Mouse (Mus musculus): ENCODE measurements around the gene Ogdh. TPM values are rescaled to one million over a fixed set of nuclear protein-coding genes. Genes with fewer than 3 reads are reported as not detected.
A peak's percentile ranks its signal among the peaks of the same experiment; 100 is the strongest.
"Not testable (repeated sequence)": the region's sequence is repeated elsewhere in the genome, so short reads cannot be mapped to it uniquely, and the experiment has no call there.

The Ogdh gene
- polyA plus RNA-seq, 1 experiment from 2014 or later = 89.2 TPM

DNA sequence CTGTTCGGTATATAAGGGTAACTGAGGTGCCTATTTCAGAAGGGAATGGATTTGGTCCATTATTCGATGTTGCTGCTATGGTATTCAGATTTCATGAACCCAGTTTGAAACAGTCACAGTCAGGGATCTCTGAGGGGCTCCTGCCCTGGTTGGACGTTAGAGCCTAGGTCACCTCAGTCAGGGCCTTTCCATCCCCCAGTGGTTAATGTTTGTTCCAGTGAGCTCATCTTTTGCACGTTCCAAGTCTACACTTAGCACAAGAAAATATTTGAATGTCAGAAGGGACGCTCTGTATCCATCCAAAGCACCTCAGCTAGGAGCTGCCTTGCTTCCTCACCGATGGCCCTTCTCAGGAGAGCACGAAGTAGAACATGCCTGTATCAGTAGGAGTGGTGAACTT, 43.9 kb downstream of the Ogdh start:
- Histone ChIP-seq H3K36me3 (peaks cover 49% of the 10 kb centered on the region), H3K9ac (no peak overlapping the region), H3K9me3 (no peaks in the 10 kb centered on the region), H3K27me3 (no peaks in the 10 kb centered on the region), H3K4me3 (no peak overlapping the region), H3K4me2 (no peak overlapping the region), H3K4me1 (no peaks in the 10 kb centered on the region), H3K27ac (no peak overlapping the region)
- no peak for ATAC-seq (ENCODE audit: insufficient number of reproducible peaks, insufficient read depth, low FRiP score, low TSS enrichment, low read depth)
- 92% methylated on average over 7 of the region's 7 CpGs for WGBS

DNA sequence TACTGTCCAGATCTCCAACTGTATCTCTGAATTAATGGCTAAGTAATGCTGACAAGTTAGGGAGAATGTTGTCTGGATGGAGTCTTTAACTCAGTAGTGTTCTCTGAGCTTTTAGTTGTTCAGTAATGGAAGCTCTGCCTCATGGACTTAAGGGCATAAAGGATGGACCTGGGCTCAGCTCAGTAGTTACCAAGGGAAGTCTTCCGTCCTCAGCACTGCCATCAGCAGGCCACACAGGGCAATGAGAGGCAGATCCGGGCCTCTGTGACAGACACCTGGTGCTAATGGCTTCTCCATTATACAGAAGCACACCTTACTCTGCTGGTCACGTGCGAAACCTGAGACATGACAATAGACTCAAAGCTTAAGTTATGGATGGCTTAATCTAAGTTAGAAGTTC, 45.3 kb downstream of the Ogdh start:
- no peak overlapping the region for H3K4me3 ChIP-seq
- no peaks in the 10 kb centered on the region for H3K9me3 ChIP-seq
- no peak for ATAC-seq (ENCODE audit: insufficient number of reproducible peaks, insufficient read depth, low FRiP score, low TSS enrichment, low read depth)
- H3K27ac ChIP-seq = no peak overlapping the region
- no peak overlapping the region for H3K9ac ChIP-seq
- 82% methylated on average over 4 of the region's 4 CpGs for WGBS
- no peaks in the 10 kb centered on the region for H3K27me3 ChIP-seq
- no peak overlapping the region for H3K4me2 ChIP-seq
- H3K4me1 ChIP-seq = no peaks in the 10 kb centered on the region
- peaks cover 54% of the 10 kb centered on the region for H3K36me3 ChIP-seq

DNA sequence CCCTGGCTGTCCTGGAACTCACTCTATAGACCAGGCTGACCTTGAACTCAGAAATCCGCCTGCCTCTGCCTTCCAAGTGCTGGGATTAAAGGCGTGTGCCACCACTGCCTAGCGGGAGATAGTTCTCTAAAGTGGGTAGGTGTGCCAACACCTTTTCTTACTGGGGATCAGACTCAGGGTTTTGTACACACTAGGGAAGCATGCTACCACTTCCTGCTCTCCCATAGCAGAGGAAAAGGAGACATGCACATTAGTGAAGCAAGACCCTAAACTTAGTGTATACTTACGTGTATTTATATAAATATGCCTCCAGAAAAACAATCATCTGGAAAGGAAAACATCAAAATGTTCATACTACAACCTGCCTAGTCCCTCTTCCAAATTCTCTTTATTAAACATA, 54.5 kb downstream of the Ogdh start:
- H3K27me3 ChIP-seq = no peaks in the 10 kb centered on the region
- no peak overlapping the region for H3K9ac ChIP-seq
- ATAC-seq (ENCODE audit: insufficient number of reproducible peaks, insufficient read depth, low FRiP score, low TSS enrichment, low read depth) = no peak
- H3K4me3 ChIP-seq = no peak overlapping the region
- no peak overlapping the region for H3K27ac ChIP-seq
- H3K4me2 ChIP-seq = no peak overlapping the region
- peaks cover 96% of the 10 kb centered on the region for H3K36me3 ChIP-seq
- H3K9me3 ChIP-seq = no peaks in the 10 kb centered on the region
- 94% methylated on average over 4 of the region's 4 CpGs for WGBS
- 0 out of 2 replicates have a peak, but pooled peaks cover 5% of the 10 kb centered on the region for H3K4me1 ChIP-seq

DNA sequence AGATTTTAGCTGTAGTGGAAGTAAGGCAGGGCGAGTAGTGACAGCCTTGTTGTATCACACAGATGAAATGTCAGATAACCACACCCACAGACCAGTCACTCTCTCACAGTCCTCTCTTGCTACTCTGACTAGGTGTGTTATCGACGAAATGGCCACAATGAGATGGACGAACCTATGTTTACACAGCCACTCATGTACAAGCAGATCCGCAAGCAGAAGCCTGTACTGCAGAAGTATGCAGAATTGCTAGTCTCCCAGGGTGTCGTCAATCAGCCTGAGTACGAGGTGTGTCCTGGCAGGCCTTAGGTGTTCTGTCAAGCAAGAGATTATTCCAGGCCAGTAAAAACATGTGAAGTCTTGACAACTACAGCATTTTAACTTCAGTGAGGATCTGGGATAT, 55.5 kb downstream of the Ogdh start:
- H3K36me3 ChIP-seq = peaks cover 92% of the 10 kb centered on the region

DNA sequence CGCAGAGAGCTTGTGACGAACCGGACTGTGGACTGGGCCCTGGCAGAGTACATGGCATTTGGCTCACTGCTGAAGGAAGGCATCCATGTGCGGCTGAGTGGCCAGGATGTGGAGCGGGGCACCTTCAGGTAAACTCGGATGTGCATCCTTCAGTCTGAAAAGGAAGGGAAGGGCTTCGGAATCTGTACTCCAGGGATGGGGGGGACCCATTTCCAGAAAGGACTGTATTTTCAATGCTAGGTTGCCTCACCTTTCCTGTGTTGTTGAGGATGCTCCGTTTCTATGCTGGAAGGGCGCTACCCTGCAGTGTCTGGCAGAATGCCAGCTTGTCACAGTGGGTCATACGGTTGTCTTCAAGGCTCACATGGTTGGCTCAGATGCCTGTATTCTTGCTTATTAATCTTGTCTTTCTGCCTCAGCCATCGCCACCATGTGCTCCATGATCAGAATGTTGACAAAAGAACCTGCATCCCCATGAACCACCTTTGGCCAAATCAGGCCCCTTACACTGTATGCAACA, 57.3 kb downstream of the Ogdh start:
- WGBS = 89% methylated on average over 11 of the region's 11 CpGs
- Histone ChIP-seq H3K27ac (no peak overlapping the region), H3K9ac (no peak overlapping the region), H3K9me3 (no peaks in the 10 kb centered on the region), H3K36me3 (peaks cover 90% of the 10 kb centered on the region), H3K4me2 (no peak overlapping the region), H3K4me1 (0 out of 2 replicates have a peak, but pooled peaks cover 5% of the 10 kb centered on the region), H3K4me3 (no peak overlapping the region), H3K27me3 (no peaks in the 10 kb centered on the region)
- ATAC-seq (ENCODE audit: insufficient number of reproducible peaks, insufficient read depth, low FRiP score, low TSS enrichment, low read depth) = no peak

More for the DNA sequence above, 55.5 kb downstream of the Ogdh start:
- 72% methylated on average over 7 of the region's 7 CpGs for WGBS
- Histone ChIP-seq H3K9ac (no peak overlapping the region), H3K4me3 (no peak overlapping the region), H3K4me2 (no peak overlapping the region), H3K27ac (no peak overlapping the region), H3K27me3 (no peaks in the 10 kb centered on the region), H3K9me3 (no peaks in the 10 kb centered on the region), H3K4me1 (0 out of 2 replicates have a peak, but pooled peaks cover 5% of the 10 kb centered on the region)
- ATAC-seq (ENCODE audit: insufficient number of reproducible peaks, insufficient read depth, low FRiP score, low TSS enrichment, low read depth) = no peak

DNA sequence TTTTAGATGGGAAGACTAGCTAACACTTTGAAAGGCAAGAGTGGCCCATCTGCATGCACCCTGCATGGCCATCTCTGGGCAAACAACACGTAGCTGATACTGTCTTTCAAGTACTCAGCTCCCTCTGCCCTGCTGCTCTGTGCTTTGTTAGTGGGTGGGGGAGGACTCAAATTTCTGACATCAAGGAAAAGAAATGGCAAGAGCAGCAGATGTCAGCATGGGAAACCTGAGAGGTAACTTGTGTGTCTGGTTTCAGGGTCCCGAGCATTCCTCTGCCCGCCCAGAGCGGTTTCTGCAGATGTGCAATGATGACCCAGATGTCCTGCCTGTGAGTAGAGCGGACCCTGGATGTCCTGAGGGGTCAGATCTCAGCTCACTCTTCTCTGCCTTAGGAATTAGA, 58.2 kb downstream of the Ogdh start:
- WGBS = 64% methylated on average over 5 of the region's 5 CpGs
- Histone ChIP-seq H3K4me1 (0 out of 2 replicates have a peak, but pooled peaks cover 5% of the 10 kb centered on the region), H3K9me3 (no peaks in the 10 kb centered on the region), H3K4me3 (no peak overlapping the region), H3K27ac (no peak overlapping the region), H3K36me3 (peaks cover 85% of the 10 kb centered on the region), H3K9ac (no peak overlapping the region), H3K4me2 (no peak overlapping the region), H3K27me3 (no peaks in the 10 kb centered on the region)
- ATAC-seq (ENCODE audit: insufficient number of reproducible peaks, insufficient read depth, low FRiP score, low TSS enrichment, low read depth) = no peak

DNA sequence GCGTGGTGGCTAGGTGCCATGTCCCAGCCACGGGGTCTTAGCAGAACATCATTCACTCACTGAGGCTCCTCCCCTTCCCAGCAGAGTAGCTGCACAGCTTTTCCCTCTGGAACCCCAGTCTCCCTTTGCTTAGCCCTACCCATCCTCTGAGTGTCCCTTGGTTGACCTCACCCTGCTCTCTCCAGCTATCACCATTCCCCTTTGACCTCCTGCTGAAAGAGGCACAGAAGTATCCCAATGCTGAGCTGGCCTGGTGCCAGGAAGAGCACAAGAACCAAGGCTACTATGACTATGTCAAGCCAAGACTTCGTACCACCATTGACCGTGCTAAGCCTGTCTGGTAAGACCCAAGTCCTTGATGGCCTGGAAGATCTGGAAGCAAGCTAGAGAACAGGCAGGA, 63.7 kb downstream of the Ogdh start:
- Histone ChIP-seq H3K27ac (no peak overlapping the region), H3K9me3 (no peaks in the 10 kb centered on the region), H3K4me2 (no peak overlapping the region), H3K27me3 (no peaks in the 10 kb centered on the region), H3K9ac (no peak overlapping the region), H3K4me3 (no peak overlapping the region), H3K36me3 (peaks cover 63% of the 10 kb centered on the region), H3K4me1 (no peaks in the 10 kb centered on the region)
- ATAC-seq (ENCODE audit: insufficient number of reproducible peaks, insufficient read depth, low FRiP score, low TSS enrichment, low read depth) = no peak
- 96% methylated on average over 4 of the region's 4 CpGs for whole genome bisulfite sequencing

DNA sequence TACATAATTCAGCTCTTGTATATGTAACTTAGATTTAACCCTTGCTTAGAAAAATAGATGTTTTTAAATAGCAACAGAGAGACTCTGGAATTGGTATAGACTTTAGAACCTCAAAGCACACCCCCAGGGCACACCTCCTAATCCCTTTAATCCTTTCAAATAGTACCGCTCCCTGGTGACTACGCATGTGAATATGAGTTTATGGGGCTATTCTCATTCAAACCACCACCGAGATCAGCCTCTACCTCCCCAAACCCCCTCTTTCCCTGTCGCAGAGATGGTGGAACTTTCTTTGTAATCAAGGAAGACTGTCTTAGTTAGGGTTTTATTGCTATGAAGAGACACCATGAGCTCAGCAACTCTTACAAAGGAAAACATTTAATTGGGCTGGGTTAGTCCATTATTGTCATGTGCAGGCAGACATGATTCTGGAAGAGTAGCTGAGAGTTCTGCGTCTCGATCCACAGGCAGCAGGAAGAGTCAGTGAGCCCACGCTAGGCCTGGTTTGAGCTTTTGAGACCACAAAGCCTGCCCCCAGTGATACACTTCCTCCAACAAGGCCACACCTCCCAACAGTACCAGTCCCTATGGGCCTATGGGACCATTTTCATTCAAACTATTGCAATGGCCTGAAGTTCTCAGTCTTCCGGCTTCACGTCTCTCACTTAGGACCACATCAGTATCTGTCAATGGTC, 73.3 kb downstream of the Ogdh start:
- Histone ChIP-seq H3K9me3 (no peaks in the 10 kb centered on the region), H3K36me3 (no peaks in the 10 kb centered on the region), H3K27me3 (no peaks in the 10 kb centered on the region), H3K4me2 (no peak overlapping the region), H3K4me1 (0 out of 2 replicates have a peak, but pooled peaks cover 6% of the 10 kb centered on the region), H3K4me3 (no peak overlapping the region), H3K9ac (no peak overlapping the region), H3K27ac (no peak overlapping the region)
- ATAC-seq (ENCODE audit: insufficient number of reproducible peaks, insufficient read depth, low FRiP score, low TSS enrichment, low read depth) = no peak
- 88% methylated on average over 9 of the region's 9 CpGs for WGBS

DNA sequence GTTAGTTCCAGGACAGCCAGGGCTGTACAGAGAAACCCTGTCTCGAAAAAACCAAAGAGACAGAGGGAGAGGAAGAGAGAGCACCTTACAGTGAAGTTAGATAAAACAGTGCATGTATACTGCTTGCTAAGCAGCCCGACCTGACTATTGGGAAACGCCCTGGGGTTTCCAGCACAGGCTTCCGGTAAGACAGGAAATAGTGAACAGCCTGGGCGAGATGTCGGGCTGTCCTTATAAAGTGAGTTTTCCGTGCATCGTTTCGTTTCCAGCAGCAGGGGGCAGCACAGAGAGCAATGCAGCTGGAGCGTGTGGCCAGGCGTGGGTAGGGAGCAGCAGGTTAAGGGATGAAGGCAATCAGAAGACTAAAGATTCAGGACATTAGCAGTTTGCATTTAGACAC, 74.5 kb downstream of the Ogdh start:
- Histone ChIP-seq H3K4me2 (peak overlapping the region; percentile 15; the same call in 1 of the 2 replicates), H3K4me3 (no peak overlapping the region), H3K27ac (no peak overlapping the region), H3K9ac (no peak overlapping the region), H3K27me3 (no peaks in the 10 kb centered on the region), H3K9me3 (no peaks in the 10 kb centered on the region), H3K36me3 (no peaks in the 10 kb centered on the region), H3K4me1 (0 out of 2 replicates have a peak, but pooled peaks cover 6% of the 10 kb centered on the region)
- ATAC-seq (ENCODE audit: insufficient number of reproducible peaks, insufficient read depth, low FRiP score, low TSS enrichment, low read depth) = no peak
- 18% methylated on average over 11 of the region's 11 CpGs for WGBS

DNA sequence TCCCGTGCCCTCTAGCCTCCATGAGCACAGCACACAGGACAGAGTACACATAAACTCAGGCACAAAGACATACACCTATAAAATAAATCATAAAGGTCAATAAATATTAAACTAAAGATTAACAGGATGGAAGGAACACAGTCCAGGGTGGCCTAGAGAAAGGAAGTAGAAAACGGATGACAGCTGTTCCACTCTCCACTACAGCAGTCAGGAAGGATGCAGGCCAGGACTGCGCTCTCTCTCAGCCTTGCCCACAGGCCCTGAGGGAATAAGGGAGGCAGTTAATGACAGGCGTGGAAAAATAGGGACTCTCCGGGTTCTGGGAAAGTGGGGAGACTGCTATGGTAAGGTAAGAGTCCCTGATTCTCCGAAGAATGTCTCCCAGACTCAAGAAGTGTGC, 75.0 kb downstream of the Ogdh start:
- Histone ChIP-seq H3K9me3 (no peaks in the 10 kb centered on the region), H3K27ac (no peak overlapping the region), H3K36me3 (no peaks in the 10 kb centered on the region), H3K4me1 (0 out of 2 replicates have a peak, but pooled peaks cover 6% of the 10 kb centered on the region), H3K27me3 (no peaks in the 10 kb centered on the region), H3K4me2 (0 out of 2 replicates have a peak overlapping the region, but pooled peaks have one; percentile 15), H3K9ac (no peak overlapping the region), H3K4me3 (no peak overlapping the region)
- WGBS = 48% methylated on average over 6 of the region's 6 CpGs
- ATAC-seq (ENCODE audit: insufficient number of reproducible peaks, insufficient read depth, low FRiP score, low TSS enrichment, low read depth) = no peak

DNA sequence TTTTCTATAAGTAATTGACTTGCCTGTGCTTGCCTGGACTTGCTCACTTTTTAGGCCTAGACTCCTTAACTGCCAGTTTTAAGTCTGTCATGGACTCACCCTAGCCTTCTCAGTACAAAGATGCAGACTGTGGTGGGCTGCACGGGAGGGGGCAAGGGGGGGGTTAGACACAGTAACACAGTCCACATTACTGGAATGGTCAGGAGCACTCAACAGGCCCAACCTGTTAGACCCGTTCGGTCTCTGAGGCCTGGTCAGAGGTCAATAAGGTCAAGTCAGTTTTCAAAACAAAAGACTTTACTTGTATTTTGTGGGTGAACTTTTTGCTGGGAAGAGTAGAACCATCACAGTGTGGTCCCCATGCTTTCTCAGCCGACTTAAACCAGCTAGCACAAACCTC, 75.7 kb downstream of the Ogdh start:
- Histone ChIP-seq H3K27me3 (no peaks in the 10 kb centered on the region), H3K4me2 (no peak overlapping the region), H3K4me1 (0 out of 2 replicates have a peak, but pooled peaks cover 6% of the 10 kb centered on the region), H3K36me3 (no peaks in the 10 kb centered on the region), H3K4me3 (no peak overlapping the region), H3K9me3 (no peaks in the 10 kb centered on the region), H3K27ac (no peak overlapping the region), H3K9ac (no peak overlapping the region)
- 50% methylated on average over 4 of the region's 4 CpGs for WGBS
- ATAC-seq (ENCODE audit: insufficient number of reproducible peaks, insufficient read depth, low FRiP score, low TSS enrichment, low read depth) = no peak

DNA sequence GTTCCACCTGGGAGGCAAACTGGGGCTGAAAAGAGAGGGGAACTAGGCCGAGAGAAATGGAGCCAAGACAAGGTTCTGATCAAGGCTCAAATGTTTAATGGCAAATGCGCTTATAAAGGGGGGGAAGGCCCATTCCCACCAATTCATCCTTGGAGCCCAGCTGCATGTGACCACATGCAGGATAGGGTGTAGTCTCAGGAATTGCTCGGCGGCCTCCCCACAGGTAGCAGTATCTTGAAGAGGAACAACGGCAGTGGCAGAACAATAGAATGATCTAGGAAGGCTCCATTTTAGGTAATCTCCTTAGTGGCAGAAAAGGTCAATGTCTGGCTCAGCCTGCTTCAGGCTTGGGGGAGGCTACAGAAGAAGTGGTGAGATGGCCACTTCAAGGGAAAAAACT, 76.6 kb downstream of the Ogdh start:
- WGBS = 74% methylated on average over 5 of the region's 5 CpGs
- not testable (repeated sequence) for H3K4me3 ChIP-seq; H3K27me3 ChIP-seq; ATAC-seq (ENCODE audit: insufficient number of reproducible peaks, insufficient read depth, low FRiP score, low TSS enrichment, low read depth); H3K9ac ChIP-seq; H3K4me2 ChIP-seq; H3K9me3 ChIP-seq; H3K36me3 ChIP-seq; H3K27ac ChIP-seq; H3K4me1 ChIP-seq

All from embryonic facial prominence, embryonic 13.5 days (tissue).